Mouse (Mus musculus) midbrain, embryonic 11.5 days (tissue): ENCODE measurements at regions not wholly inside any gene's neighbourhood (a gene's known extent, or its start where the extent isn't known, plus 50 kb on each side); places are given as distances from the start of the nearest gene placed in this dataset.

Experiments
- ATAC-seq: fragments of 200-750 bp; cut with Nextera tagmentation; 2 replicates; pipeline ENCODE4 v1.8.0; 2017; ENCODE audit warnings: moderate TSS enrichment, moderate library complexity; ENCODE audit not compliant: low FRiP score
- DNase-seq: peaks from one replicate; pipeline ENCODE4 v3.0.0; 2015; ENCODE audit warnings: low spot score; ENCODE audit errors: missing footprints
- H3K27ac ChIP-seq: fragments of 300-500 bp; sonication (generic); 2 replicates; pipeline ENCODE4 v1.5.1; 2014; ENCODE audit warnings: low read depth, low read length
- H3K27me3 ChIP-seq: fragments of 300-500 bp; sonication (generic); 2 replicates; pipeline ENCODE4 v1.6.1; 2014; ENCODE audit warnings: mild to moderate bottlenecking, low read length, moderate library complexity, mixed read lengths; ENCODE audit not compliant: control insufficient read depth, insufficient read depth
- H3K36me3 ChIP-seq: fragments of 300-500 bp; sonication (generic); 2 replicates; pipeline ENCODE4 v1.6.1; 2014; ENCODE audit warnings: mild to moderate bottlenecking, low read length, moderate library complexity, mixed read lengths; ENCODE audit not compliant: control insufficient read depth, insufficient read depth
- H3K4me1 ChIP-seq: fragments of 300-500 bp; sonication (generic); 2 replicates; pipeline ENCODE4 v1.6.1; 2014; ENCODE audit warnings: low read length; ENCODE audit not compliant: control insufficient read depth, insufficient read depth
- H3K4me2 ChIP-seq: fragments of 300-500 bp; sonication (generic); 2 replicates; pipeline ENCODE4 v1.6.1; 2014; ENCODE audit warnings: mild to moderate bottlenecking, moderate library complexity
- H3K4me3 ChIP-seq: fragments of 300-500 bp; sonication (generic); 2 replicates; pipeline ENCODE4 v1.5.1; 2014; ENCODE audit warnings: low read depth, low read length
- H3K9ac ChIP-seq: fragments of 300-500 bp; sonication (generic); 2 replicates; pipeline ENCODE4 v1.6.1; 2014; ENCODE audit warnings: low read length
- H3K9me3 ChIP-seq: fragments of 300-500 bp; sonication (generic); 2 replicates; pipeline ENCODE4 v1.6.1; 2016; ENCODE audit warnings: low read length; ENCODE audit not compliant: control insufficient read depth
- WGBS: fragments of 180-500 bp; shearing (Covaris S2); extraction: QIAGEN DNeasy Blood & Tissue Kit; methylation state at CpG from one replicate; pipeline ENCODE4 v1.1.7; 2014; 5-methylcytosine and 5-hydroxymethylcytosine counted together

DNA sequence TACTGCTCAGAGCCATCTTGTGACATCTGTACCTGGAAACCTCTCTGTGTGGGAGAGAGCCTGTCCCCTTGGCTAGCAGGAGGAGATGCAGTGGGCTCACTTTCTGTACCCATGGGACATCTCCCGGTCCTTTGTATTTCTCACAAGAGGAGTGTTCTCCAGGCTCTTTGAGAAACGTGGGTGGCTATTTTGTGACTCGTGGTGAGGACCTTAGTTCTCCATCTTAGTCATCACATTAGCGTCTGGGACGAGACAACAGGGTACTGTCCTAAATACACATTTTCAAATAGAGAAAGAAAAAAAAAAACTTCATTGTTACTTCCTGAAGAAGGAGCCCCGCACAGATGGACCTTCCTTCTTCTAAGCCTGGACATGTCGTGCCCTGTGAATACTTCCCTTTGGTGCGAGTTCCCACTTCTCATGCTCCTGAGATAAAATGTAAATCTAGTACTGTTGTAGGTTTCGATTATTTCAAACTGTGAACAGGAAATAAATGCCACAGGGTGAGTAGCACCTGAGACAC is 366.8 kb upstream of the Runx1 start:
- Histone ChIP-seq H3K4me3 (no peak overlapping the region), H3K27ac (no peak overlapping the region), H3K9me3 (no peaks in the 10 kb centered on the region), H3K4me1 (no peaks in the 10 kb centered on the region), H3K4me2 (no peak overlapping the region), H3K36me3 (no peaks in the 10 kb centered on the region), H3K27me3 (no peaks in the 10 kb centered on the region), H3K9ac (no peak overlapping the region)
- no peak for DNase-seq
- no peak for ATAC-seq
- 89% methylated on average over 9 of the region's 9 CpGs for WGBS

- no peak overlapping the region for H3K9ac ChIP-seq
- 87% methylated on average over 5 of the region's 5 CpGs for WGBS
- H3K27me3 ChIP-seq = no peaks in the 10 kb centered on the region
- H3K36me3 ChIP-seq = no peaks in the 10 kb centered on the region
- H3K4me3 ChIP-seq = no peak overlapping the region
- no peak overlapping the region for H3K27ac ChIP-seq
- no peaks in the 10 kb centered on the region for H3K4me1 ChIP-seq
- no peak overlapping the region for H3K4me2 ChIP-seq
- DNase-seq = no peak
- ATAC-seq = no peak
- no peaks in the 10 kb centered on the region for H3K9me3 ChIP-seq
Observed at GRCm38 (mm10) chr16:93191174-93191573, 365.2 kb upstream of the Runx1 start.

GRCm38 (mm10) chr16:93190301-93190700 is 364.4 kb upstream of the Runx1 start:
- H3K9me3 ChIP-seq = no peaks in the 10 kb centered on the region
- ATAC-seq (no peak), DNase-seq (no peak)
- no peak overlapping the region for H3K9ac ChIP-seq
- H3K36me3 ChIP-seq = no peaks in the 10 kb centered on the region
- H3K27me3 ChIP-seq = no peaks in the 10 kb centered on the region
- H3K4me1 ChIP-seq = no peaks in the 10 kb centered on the region
- no peak overlapping the region for H3K4me2 ChIP-seq
- H3K4me3 ChIP-seq = no peak overlapping the region
- no peak overlapping the region for H3K27ac ChIP-seq
- WGBS = 90% methylated on average over 3 of the region's 3 CpGs

DNA sequence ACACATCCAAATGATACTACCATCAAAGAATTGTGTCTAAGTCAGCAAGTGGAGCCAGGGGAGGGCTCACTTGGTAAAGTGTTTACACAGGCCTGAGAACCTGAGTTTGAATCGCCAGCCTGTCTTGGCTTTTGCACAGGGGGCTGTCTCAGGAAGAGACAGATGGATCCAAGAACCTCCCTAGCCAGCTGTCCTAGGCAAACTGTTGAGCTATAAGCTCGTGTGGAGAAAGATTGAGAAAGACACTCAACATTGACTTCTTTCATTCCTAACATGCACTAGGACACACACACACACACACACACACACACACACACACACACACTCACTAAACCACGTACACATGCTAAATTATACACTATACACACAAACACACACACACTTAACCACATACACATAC is 363.9 kb upstream of the Runx1 start:
- Histone ChIP-seq H3K9me3 (no peaks in the 10 kb centered on the region), H3K27me3 (no peaks in the 10 kb centered on the region), H3K4me1 (no peaks in the 10 kb centered on the region), H3K4me2 (no peak overlapping the region), H3K36me3 (no peaks in the 10 kb centered on the region), H3K9ac (no peak overlapping the region), H3K4me3 (no peak overlapping the region), H3K27ac (no peak overlapping the region)
- ATAC-seq (no peak), DNase-seq (no peak)
- 85% methylated on average over 3 of the region's 3 CpGs for WGBS

DNA sequence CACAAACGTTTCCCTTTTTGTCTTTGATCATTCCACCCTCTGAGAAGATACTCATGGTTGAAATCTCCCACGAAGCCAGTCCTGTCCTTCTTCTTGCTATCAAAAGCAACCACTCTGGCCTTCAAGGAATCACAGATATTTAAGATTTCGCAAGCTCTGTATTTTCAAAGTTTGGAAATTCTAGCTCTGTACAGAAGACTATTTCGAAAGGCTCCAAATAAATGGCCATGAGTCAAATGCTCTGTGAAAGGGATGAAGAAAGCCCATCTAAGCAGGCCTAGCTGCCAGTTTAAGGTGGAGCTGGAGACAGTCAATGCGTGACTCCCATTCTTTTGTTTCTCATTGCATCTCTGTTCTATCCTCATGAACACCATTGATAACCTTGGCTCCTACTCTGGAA is 363.5 kb upstream of the Runx1 start:
- no peak overlapping the region for H3K9ac ChIP-seq
- H3K9me3 ChIP-seq = no peaks in the 10 kb centered on the region
- H3K4me2 ChIP-seq = no peak overlapping the region
- no peaks in the 10 kb centered on the region for H3K36me3 ChIP-seq
- no peak for ATAC-seq
- 83% methylated on average over 5 of the region's 5 CpGs for WGBS
- H3K27ac ChIP-seq = no peak overlapping the region
- no peaks in the 10 kb centered on the region for H3K27me3 ChIP-seq
- no peak overlapping the region for H3K4me3 ChIP-seq
- no peaks in the 10 kb centered on the region for H3K4me1 ChIP-seq
- DNase-seq = no peak

DNA sequence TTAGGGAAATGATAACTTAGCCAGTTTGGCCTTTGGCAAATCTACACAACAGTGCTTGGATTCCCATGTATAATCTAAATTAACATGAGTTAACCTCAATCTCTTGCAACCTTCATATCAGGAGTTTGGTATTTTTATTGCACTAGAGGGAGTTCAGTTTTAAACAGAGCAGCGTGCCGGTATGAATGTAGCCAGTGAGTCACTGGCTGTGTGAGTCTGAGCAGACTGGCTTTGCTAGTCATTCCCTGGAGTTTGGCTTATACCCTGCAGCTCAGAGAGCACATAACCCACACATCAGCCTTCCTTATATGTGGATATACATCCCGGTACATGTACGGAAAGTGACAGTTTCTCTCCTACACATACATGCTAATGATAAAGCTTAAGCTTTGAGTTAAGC is 360.6 kb upstream of the Runx1 start:
- ATAC-seq (no peak), DNase-seq (no peak)
- H3K4me2 ChIP-seq = no peak overlapping the region
- H3K27me3 ChIP-seq = no peaks in the 10 kb centered on the region
- no peaks in the 10 kb centered on the region for H3K4me1 ChIP-seq
- no peak overlapping the region for H3K27ac ChIP-seq
- 91% methylated on average over 4 of the region's 4 CpGs for WGBS
- H3K9ac ChIP-seq = no peak overlapping the region
- no peak overlapping the region for H3K4me3 ChIP-seq
- no peaks in the 10 kb centered on the region for H3K36me3 ChIP-seq
- H3K9me3 ChIP-seq = no peaks in the 10 kb centered on the region

GRCm38 (mm10) chr16:93182656-93183055 is 356.7 kb upstream of the Runx1 start:
- DNase-seq = no peak
- no peak overlapping the region for H3K27ac ChIP-seq
- H3K4me2 ChIP-seq = no peak overlapping the region
- no peaks in the 10 kb centered on the region for H3K9me3 ChIP-seq
- no peaks in the 10 kb centered on the region for H3K4me1 ChIP-seq
- ATAC-seq = no peak
- H3K36me3 ChIP-seq = no peaks in the 10 kb centered on the region
- H3K9ac ChIP-seq = no peak overlapping the region
- no peaks in the 10 kb centered on the region for H3K27me3 ChIP-seq
- 82% methylated on average over 3 of the region's 3 CpGs for WGBS
- no peak overlapping the region for H3K4me3 ChIP-seq

DNA sequence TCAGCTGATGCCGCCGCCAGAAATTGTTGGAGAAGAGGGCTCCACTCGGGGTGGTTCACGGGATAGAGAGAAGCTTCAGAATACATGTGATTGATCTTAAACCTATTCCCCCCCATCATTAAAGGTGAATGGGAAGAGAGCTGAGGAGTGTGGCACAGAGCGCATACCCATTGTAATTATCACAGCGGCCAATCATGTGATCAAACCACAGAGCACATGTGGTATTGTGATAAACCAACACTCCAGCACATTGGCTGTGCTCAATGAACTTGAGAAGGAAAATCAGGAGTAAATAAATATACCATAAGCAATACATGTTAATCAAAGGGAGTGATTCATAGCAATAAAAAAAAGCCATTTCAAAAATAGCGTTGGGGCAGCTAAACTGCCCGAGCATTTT is 355.5 kb upstream of the Runx1 start:
- no peaks in the 10 kb centered on the region for H3K27me3 ChIP-seq
- no peak overlapping the region for H3K27ac ChIP-seq
- H3K36me3 ChIP-seq = no peaks in the 10 kb centered on the region
- WGBS = 96% methylated on average over 8 of the region's 8 CpGs
- no peak for DNase-seq
- ATAC-seq = no peak
- no peaks in the 10 kb centered on the region for H3K9me3 ChIP-seq
- H3K4me2 ChIP-seq = no peak overlapping the region
- no peaks in the 10 kb centered on the region for H3K4me1 ChIP-seq
- no peak overlapping the region for H3K4me3 ChIP-seq
- H3K9ac ChIP-seq = no peak overlapping the region

DNA sequence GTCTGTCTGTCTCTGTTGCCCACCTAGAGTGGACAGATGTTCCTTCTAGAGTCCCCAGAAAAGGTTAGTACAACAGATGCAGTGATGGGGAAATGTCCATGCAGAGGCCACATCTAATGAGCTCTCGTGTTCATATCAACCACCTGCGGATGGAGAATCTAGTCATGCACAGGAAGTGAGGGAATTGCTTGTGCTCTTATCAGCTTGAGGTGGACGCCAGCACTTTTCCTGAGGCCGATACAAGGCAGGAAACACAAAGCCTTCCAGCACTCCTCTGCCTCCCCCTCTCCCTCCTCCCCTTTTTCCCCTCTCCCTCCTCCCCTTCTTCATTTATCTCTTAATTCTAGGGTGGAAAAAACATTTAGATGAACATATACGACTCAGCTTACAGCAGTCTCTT is 354.3 kb upstream of the Runx1 start:
- Histone ChIP-seq H3K4me1 (no peaks in the 10 kb centered on the region), H3K27me3 (no peaks in the 10 kb centered on the region), H3K4me2 (no peak overlapping the region), H3K9ac (no peak overlapping the region), H3K27ac (no peak overlapping the region), H3K4me3 (no peak overlapping the region), H3K9me3 (no peaks in the 10 kb centered on the region), H3K36me3 (no peaks in the 10 kb centered on the region)
- DNase-seq = no peak
- WGBS = 90% methylated on average over 5 of the region's 5 CpGs
- no peak for ATAC-seq

DNA sequence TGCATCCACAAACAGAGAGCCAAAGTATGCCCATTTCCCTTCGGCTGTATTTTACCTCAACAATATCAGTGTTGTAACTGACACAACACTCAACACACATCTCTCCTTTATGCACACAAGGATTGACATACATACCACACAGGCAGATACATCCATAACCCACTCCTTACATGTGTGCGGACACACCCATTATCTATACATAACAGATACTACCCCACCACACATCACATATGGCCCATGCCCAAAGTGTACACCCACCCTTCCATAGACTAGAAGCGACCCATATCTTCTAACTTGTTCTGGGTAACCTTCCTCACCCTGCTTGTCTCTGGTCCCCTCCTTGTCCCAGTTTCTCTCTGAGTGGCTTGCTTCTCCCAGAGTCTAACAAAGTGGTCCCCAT is 340.7 kb upstream of the Runx1 start:
- no peak for ATAC-seq
- H3K27ac ChIP-seq = no peak overlapping the region
- no peak overlapping the region for H3K9ac ChIP-seq
- H3K4me1 ChIP-seq = no peaks in the 10 kb centered on the region
- H3K36me3 ChIP-seq = no peaks in the 10 kb centered on the region
- H3K4me2 ChIP-seq = no peak overlapping the region
- no peaks in the 10 kb centered on the region for H3K9me3 ChIP-seq
- H3K27me3 ChIP-seq = no peaks in the 10 kb centered on the region
- WGBS = 91% methylated on average over 3 of the region's 3 CpGs
- DNase-seq = no peak
- H3K4me3 ChIP-seq = no peak overlapping the region
